Mouse (Mus musculus): ENCODE results near the gene Tmem248. TPM values are rescaled to one million over a fixed set of nuclear protein-coding genes. Genes with fewer than 3 reads are reported as not detected.

Gene Tmem248
- polyA plus RNA-seq, 1 experiment from 2014 or later: 33.5 TPM

- Histone ChIP-seq H3K27ac (replicated peaks) (no peak overlapping the region), H3K4me3 (no peak overlapping the region), H3K4me1 (no peaks in the 10 kb centered on the region), H3K4me2 (no peak overlapping the region), H3K9me3 (no peaks in the 10 kb centered on the region), H3K36me3 (peaks cover 90% of the 10 kb centered on the region), H3K27me3 (replicated peaks) (no peaks in the 10 kb centered on the region), H3K9ac (no peak overlapping the region)
- no peak for ATAC-seq (ENCODE audit: extremely low read depth, insufficient number of reproducible peaks, low FRiP score, low TSS enrichment)
- 89% methylated on average over 12 of the region's 12 CpGs for WGBS
Observed at GRCm38 (mm10) chr5:130290775-130291174, 73.9 kb downstream of the Tmem248 start.

GRCm38 (mm10) chr5:130292976-130293375 lies 76.1 kb downstream of the Tmem248 start:
- ATAC-seq (ENCODE audit: extremely low read depth, insufficient number of reproducible peaks, low FRiP score, low TSS enrichment): no peak
- H3K4me1 ChIP-seq: no peaks in the 10 kb centered on the region
- 85% methylated on average over 4 of the region's 4 CpGs for WGBS

More at GRCm38 (mm10) chr5:130292976-130293375, 76.1 kb downstream of the Tmem248 start:
- Histone ChIP-seq H3K4me3 (no peak overlapping the region), H3K27ac (replicated peaks) (no peak overlapping the region), H3K27me3 (replicated peaks) (no peaks in the 10 kb centered on the region), H3K4me2 (no peak overlapping the region), H3K9me3 (no peaks in the 10 kb centered on the region), H3K9ac (no peak overlapping the region), H3K36me3 (peaks cover 91% of the 10 kb centered on the region)

Other genes with a start within 250 kb of the Tmem248 start
- 46.6 and 46.9 TPM in 2 replicates for gene Gusb, start 214.0 kb upstream of the Tmem248 start, polyA plus RNA-seq (2015; fragmentation: Nextera tagmentation; extraction: Ambion mirVana)
- 18.4 and 18.7 TPM in 2 replicates for gene Asl, start 187.8 kb upstream of the Tmem248 start, polyA plus RNA-seq (2015; fragmentation: Nextera tagmentation; extraction: Ambion mirVana)
- 23.8 and 27.0 TPM in 2 replicates for gene Crcp, start 187.8 kb upstream of the Tmem248 start, polyA plus RNA-seq (2015; fragmentation: Nextera tagmentation; extraction: Ambion mirVana)
- gene Tpst1, start 143.8 kb upstream of the Tmem248 start, polyA plus RNA-seq (2015; fragmentation: Nextera tagmentation; extraction: Ambion mirVana): 24.3 and 27.2 TPM in 2 replicates
- 4.0 and 4.6 TPM in 2 replicates for gene Kctd7, start 72.2 kb upstream of the Tmem248 start, polyA plus RNA-seq (2015; fragmentation: Nextera tagmentation; extraction: Ambion mirVana)
- 18.3 and 19.9 TPM in 2 replicates for gene Rabgef1, start 45.3 kb upstream of the Tmem248 start, polyA plus RNA-seq (2015; fragmentation: Nextera tagmentation; extraction: Ambion mirVana)
- gene Sbds, start 38.4 kb downstream of the Tmem248 start, polyA plus RNA-seq (2015; fragmentation: Nextera tagmentation; extraction: Ambion mirVana): 52.3 and 60.7 TPM in 2 replicates
- gene Tyw1, start 38.5 kb downstream of the Tmem248 start, polyA plus RNA-seq (2015; fragmentation: Nextera tagmentation; extraction: Ambion mirVana): 16.4 and 18.5 TPM in 2 replicates
- gene Caln1, start 152.4 kb downstream of the Tmem248 start, polyA plus RNA-seq (2015; fragmentation: Nextera tagmentation; extraction: Ambion mirVana): 0.13 and 0.25 TPM in 2 replicates
- gene A330070K13Rik, start 167.6 kb downstream of the Tmem248 start, polyA plus RNA-seq (2015; fragmentation: Nextera tagmentation; extraction: Ambion mirVana): not detected in 2 replicates

All from heart, embryonic 13.5 days (tissue).